Mouse (Mus musculus) cerebellum, adult 9-10 months (tissue): ENCODE results near the gene Adgrg1.
"Not testable (repeated sequence)": the region's sequence is repeated elsewhere in the genome, so short reads cannot be mapped to it uniquely, and the experiment has no call there.

Experiments
- DNase-seq: peaks from one replicate; pipeline ENCODE4 v3.0.0; 2022

Adgrg1 gene

GRCm38 (mm10) chr8:94996899-94997856 lies 22.6 kb downstream of the Adgrg1 start:
- no peak for DNase-seq

GRCm38 (mm10) chr8:94997857-94998243 lies 23.3 kb downstream of the Adgrg1 start:
- no peak for DNase-seq

DNA sequence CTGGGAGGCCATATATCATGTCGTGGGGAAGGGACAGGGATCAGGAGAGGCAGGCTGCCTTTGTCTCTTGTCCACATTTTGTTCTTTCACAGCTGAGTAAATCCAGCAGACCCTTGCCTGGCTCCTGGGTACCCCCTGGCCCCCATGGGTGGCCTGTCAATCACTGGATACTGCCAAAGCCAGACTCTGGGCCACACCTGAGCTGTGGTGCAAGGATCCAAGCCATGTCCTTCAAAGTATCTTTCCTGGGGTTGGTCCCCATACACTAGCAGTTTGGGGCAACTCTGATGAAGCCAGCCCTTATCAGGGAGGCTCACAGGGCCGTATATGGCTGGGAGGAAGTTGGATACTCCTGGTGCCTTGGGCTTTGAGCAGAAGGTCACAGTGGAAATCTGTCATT lies 23.9 kb downstream of the Adgrg1 start:
- DNase-seq = no peak

DNA sequence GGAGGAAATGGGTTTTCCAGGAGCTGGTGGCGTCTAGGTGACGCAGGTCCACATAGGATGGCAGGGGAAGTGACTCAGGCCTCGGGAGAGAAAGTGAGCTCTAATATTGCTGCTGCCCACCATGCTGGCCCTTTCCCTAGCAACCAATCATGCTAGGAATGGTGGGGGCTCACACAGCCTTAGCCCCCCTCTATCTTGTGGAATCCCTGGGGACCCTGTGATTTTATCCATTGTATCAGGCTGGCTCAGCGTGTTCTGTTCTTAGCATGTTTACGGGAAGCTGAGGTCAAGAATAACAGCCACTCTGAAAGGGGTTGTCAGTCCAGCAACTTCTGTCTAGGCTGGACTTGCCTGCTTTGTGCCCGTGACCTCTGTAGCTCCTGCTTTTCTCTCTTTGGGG lies 24.5 kb downstream of the Adgrg1 start:
- DNase-seq = no peak

DNA sequence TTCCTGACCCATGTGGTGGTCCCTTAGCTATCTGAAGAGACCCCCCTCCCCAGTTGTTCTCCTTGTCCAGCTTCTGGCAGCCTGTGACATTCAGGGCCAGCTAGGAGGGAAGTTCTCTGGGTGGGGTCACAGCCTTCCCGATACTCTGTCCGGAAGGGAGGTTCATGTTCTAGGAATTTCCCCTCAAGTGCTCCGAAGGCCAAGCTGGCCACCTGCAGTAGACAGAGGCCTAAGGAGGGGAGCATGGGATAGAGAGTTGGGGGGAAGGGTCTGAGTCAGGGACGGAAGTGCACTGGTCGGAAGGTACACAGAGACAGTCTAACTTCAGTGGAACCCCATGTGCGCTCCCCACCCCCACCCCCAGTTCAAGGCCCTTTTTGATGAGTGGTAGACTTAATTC lies 25.4 kb downstream of the Adgrg1 start:
- DNase-seq = no peak

- no peak for DNase-seq
These were observed 26.1 kb downstream of the Adgrg1 start for GRCm38 (mm10) chr8:95000684-95001083.

DNA sequence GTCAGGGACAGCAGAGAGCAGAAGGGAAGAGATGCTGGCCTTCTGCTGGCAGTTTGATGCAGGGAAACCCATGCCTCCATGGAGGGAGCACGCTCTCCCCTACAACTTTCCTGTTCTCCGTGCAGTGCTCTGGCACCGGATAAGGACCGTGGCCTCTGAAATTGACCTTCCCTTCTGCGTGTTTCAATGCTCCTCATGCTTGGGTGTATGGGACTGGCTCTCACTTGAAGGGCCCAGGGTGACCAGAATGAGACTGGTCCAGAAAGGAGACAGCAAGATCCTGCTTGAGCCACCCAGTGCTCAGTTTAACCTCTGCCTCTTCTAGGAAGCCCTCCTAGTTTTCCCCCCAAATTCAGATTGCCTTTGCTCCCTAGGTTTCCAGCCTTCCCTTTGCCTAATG lies 26.6 kb downstream of the Adgrg1 start:
- DNase-seq = no peak

DNA sequence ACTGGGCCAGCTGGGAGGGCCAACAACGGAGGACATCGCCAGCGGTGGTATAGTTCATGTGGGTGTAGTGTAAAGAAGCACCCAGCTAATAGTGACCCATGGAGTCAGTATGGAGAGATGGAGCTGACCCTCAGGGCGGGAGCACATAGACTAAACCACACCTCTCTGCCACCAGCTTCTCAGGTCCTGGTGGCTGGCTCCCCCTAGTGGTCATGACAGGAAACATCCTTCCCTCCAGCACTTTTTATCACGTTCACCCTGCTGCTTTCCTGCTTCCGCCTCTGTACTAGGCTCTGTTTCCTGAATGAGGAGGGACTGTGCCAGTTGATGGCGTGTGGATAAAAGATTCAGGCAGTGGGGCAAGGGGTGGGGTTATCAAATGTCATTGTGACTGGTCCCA lies 27.1 kb downstream of the Adgrg1 start:
- peak; percentile 77 for DNase-seq

DNA sequence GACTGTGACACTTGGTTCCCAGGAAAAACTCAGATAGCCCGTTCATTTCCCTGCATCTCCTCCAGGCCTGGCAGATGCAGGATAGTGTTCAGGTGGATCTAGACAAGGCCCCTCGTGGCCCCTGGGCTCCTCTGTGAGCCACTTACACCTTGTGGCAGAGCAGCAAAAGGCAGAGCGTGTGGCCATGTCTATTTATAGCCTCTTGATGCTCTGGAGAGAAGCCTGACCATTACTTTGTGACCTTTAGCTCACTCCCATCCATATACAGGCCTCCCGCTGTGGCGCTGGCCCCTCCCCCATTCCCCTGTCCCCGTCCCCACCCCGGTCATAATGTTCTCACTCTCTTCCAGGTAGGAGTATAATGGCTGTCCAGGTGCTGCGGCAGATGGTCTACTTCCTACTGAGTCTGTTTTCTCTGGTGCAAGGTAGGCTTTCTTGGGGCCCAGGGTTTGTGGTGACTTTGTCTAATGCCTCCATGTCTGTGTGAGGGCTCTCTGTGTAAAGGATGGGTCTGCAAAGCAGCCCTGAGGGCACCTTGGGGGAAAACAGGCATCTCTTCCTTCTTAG lies 27.6 kb downstream of the Adgrg1 start:
- no peak for DNase-seq

GRCm38 (mm10) chr8:95012442-95012919 lies 37.9 kb downstream of the Adgrg1 start:
- no peak for DNase-seq

DNA sequence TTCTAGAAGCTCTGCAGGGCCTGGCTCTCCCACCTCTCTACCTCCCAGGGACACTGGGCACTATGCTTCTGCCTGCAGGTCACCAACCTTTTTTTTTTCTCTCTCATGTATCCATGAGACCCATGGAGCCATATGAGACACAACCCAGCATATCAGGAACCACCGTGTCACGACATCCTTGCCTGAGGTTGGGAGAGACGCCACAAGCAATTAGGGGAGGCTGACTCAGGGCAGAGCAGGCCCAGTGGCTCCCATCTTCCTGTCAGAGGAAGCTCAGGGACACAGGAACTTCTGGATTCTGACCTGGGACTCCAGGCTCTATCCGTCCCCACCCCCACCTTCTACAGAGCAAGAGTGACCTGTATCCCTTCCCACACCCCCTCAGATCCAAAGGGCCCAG lies 41.3 kb downstream of the Adgrg1 start:
- no peak for DNase-seq

DNA sequence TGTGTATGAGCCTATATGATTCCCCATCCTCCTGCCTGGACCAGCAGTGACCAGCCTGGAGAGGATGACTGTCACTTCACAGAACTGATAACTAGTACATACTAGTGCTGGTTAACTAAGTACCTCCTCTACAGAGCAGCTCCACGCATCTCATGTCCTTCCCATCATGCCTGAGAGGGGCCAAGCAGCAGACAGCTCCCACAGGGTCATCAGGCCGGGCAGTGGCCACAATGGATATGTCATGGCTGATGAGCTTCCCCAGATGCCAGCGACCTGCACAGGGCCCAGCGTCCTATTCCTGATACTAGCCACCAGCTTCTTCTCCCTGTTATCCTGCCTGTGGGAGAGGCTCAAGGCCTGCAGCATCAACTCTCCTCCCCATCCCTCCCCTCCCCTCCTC lies 42.1 kb downstream of the Adgrg1 start:
- DNase-seq = no peak

- no peak for DNase-seq
These were observed 42.9 kb downstream of the Adgrg1 start, which contains the start of gene Adgrg3 for GRCm38 (mm10) chr8:95017451-95017850. Gene Adgrg3, plus strand, starts transcription at chr8:95017692.

DNA sequence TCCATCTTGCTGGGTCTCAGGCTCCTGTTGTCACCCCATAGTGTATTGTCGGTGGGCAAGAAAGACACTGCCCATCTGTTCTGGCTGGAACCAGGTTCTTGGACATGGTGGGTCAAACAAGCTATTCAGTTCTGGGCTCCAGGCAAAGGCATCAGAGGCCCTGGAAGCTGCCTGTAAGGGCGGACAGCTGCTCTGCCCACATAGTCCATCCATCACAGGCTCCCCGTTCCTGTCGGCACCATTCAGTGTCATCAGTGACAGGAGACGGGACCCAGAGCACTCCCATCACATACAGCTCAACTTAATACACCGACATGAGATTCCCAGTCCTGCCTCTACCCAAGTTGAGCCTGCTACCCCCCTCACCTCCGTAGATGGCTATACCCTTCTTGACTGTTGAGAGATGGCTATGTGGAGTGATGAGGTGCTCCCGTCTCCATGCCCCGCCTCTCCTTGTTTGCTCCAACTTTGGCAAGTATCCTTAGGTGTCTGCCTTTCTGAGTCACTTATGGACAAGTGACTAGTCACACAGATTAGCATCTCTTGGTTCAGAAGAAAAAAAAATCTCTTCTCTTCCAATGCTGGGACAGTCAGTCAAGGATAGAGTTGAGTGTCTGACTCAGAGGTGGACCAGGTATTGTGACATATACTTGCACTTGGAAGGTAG lies 43.6 kb downstream of the Adgrg1 start:
- DNase-seq = no peak

DNA sequence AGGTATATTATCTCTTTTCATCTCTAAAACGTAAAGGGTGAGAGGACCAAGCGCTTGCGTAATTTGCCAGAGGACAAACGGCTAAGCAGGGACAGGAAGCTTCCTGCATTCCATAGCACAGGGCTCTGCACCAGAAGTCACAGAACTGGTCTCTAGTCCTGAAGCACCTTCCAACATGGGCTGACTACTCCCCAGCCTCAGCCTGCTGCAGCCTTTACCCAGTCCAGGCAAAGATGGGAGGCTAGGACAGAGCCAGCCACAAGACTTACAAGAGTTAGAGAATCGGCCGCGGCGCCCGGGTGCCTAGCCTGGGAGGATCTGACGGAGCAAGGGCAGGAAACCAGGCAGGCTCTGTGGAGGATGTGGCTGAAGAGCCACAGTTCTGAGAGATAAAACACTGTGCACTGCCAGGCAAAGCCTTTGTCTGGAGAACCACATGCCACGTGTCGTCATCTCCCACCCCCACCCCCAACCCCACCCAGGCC lies 45.8 kb downstream of the Adgrg1 start:
- no peak for DNase-seq

DNA sequence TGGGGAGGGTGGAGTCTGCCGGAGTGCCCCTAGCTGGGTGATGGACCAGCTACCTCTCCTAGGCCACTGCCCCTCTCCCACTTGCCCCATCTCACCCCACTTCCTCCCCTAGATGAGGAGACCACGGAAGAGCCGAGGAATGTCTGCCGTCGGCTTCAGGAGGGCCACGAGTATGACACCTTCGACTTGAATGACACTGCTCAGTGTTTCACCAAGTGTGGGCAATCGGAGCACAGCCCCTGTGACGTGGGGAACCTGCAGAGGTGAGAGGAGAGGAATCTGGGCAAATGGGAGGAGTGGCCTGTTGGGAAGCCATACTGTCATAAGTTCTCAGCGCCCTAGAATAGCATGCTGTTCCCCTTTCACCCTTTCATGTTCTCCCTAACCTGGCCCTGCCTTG lies 46.3 kb downstream of the Adgrg1 start:
- DNase-seq = no peak

DNA sequence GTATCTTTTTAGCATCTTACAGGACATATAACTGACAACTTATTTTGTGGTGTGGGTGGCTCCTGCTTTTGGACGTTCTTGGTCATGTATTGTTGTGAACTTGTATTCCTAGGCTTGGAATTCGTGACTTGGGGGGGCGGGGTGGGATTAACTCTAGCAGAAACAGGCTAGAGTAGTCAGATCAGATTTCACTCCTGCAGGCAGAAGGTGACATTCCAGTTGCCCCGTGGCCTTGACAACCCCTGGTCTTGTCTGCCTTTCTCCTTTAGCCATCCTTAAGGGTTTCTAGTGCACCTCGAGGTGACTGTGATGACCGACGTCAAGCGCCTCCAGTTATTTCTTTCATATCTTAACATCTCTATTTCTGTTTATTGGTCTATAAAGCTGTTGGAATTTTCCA lies 48.6 kb downstream of the Adgrg1 start:
- DNase-seq = no peak

GRCm38 (mm10) chr8:95024387-95024786 lies 49.8 kb downstream of the Adgrg1 start:
- DNase-seq = no peak

DNA sequence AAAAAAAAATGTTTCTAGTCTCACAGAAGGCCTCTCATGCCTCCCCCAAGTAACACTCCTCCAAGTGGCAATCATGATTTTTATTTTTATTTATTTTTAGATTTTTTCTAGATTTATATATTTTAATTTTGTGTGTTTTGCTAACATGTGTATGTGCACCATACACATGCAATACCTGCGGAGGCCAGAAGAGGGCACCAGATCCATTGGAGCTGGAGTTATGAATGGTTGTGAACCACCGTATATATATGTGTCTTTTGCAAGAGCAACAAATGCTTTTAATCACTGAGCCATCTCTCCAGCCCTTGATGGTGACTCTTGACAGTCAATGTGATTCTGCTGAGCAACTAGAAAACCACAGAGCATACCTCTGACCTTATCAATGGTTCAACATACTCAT lies 50.9 kb downstream of the Adgrg1 start:
- no peak for DNase-seq

GRCm38 (mm10) chr8:95028391-95028790 lies 53.8 kb downstream of the Adgrg1 start:
- DNase-seq = not testable (repeated sequence)

GRCm38 (mm10) chr8:95037106-95037925 lies 62.8 kb downstream of the Adgrg1 start:
- DNase-seq = no peak
